8 mouse cellular contexts compared by ENCODE assay signal in genomic region chr15:81105962-81106361, GRCm38 (mm10).
DNase-seq lines count a peak whose midpoint lies in the region.
"Had no signal": no experiment of that assay in that cellular context is flagged by ENCODE, and none has a peak within 500 bp of the region (broad histone marks: within the 10 kb centered on the region; RNA-seq: fewer than 3 reads in every experiment).

No protein-coding gene starts in this region.

- peak; percentile 59 for DNase-seq in 3134 (ENCODE audit: extremely low read depth, insufficient read length, low spot score)
- peak; percentile 54 for DNase-seq in 416B (ENCODE audit: low read depth)
- peak; percentile 45 to 52 for DNase-seq in frontal cortex, postnatal 10 days (ENCODE audit: low spot score in 2 of 2)
- DNase-seq in urinary bladder, postnatal 25 days (ENCODE audit: low spot score): no peak
- DNase-seq in ovary, postnatal 14 days (ENCODE audit: low spot score): no peak
- DNase-seq in urinary bladder, adult 2 months (ENCODE audit: low spot score): no peak

- WGBS in macrophage (ENCODE audit: missing documents): 31% methylated on average over 10 of the region's 10 CpGs

- H3K79me2 ChIP-seq in macrophage (ENCODE audit: inconsistent target): peaks cover 97% of the 10 kb centered on the region

- no peak overlapping the region for H3K4me3 ChIP-seq in macrophage (ENCODE audit: inconsistent target)
- H3K4me3 ChIP-seq: stomach, embryonic 15.5 days had no signal

- H3K27ac ChIP-seq in macrophage: peak overlapping the region; percentile 70

- H3K36me3 ChIP-seq in macrophage (ENCODE audit: inconsistent target): no peaks in the 10 kb centered on the region
- H3K36me3 ChIP-seq: stomach, embryonic 15.5 days had no signal

Comparison
In these comparisons a context has a peak if more than half of its experiments do, and no peak if none do; other contexts are left out.
1. DNase-seq: peak in 3134 (single experiment), 416B (single experiment) and frontal cortex, postnatal 10 days (2 of 2); none in urinary bladder, postnatal 25 days (single experiment), ovary, postnatal 14 days (single experiment) and urinary bladder, adult 2 months (single experiment).